Mouse (Mus musculus) adrenal gland, adult 8-10 months (tissue): ENCODE data around the gene Fkbp1a. TPM values are rescaled to one million over a fixed set of nuclear protein-coding genes. Genes with fewer than 3 reads are reported as not detected.

Experiments used
- total RNA-seq, 4 experiments: library from RNA; stranded (reverse); gene quantifications; 2 replicates each; pipeline ENCODE4 v1.2.4; 2022

The Fkbp1a gene
- total RNA-seq, 4 experiments from 2014 or later = 231 to 315 (median 255) TPM

Other genes starting within 250 kb of the Fkbp1a start
- not detected for gene 4921509C19Rik, start 66.3 kb upstream of the Fkbp1a start, total RNA-seq
- 100 to 1,000 TPM; 149 to 160 (median 153) TPM for gene Nsfl1c, start 48.3 kb upstream of the Fkbp1a start, total RNA-seq
- 1 to 10 TPM; 1.1 to 1.8 (median 1.3) TPM for gene Sdcbp2, start 30.1 kb downstream of the Fkbp1a start, total RNA-seq
- gene Snph, start 90.1 kb downstream of the Fkbp1a start, total RNA-seq = 10 to 100 TPM; 12.5 to 39.1 (median 22.8) TPM
- under 1 TPM in 1 of 4 experiments, not detected in 3; 0.17 TPM for gene Rad21l, start 126.0 kb downstream of the Fkbp1a start, total RNA-seq
- 1 to 10 TPM in 3 of 4 experiments, under 1 TPM in 1; 0.65 to 1.4 (median 1.1) TPM for gene Tmem74b, start 159.5 kb downstream of the Fkbp1a start, total RNA-seq
- 10 to 100 TPM; 37.2 to 41.8 (median 39.0) TPM for gene Psmf1, start 201.7 kb downstream of the Fkbp1a start, total RNA-seq